Comparison of ENCODE assay signal across 24 mouse cellular contexts in the genomic region with DNA sequence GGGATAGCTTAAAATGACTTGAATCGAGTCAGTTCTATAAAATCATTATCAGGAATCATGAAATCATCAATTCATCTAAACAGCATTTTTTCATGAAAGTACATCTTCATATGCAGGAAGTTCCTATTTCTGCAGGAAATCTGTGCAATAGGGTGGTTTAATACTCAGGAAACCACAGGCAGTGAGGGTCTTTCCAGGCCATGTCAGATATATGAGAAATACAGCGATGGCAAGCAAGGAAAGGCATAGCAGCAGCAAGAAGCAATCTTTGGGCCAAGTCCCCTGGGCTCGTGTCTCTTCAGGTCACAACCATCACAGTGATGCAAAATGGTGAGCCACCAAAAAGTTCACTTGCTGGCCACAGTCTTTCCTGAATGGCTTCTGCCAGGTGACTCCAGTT. TPM values are rescaled to one million over a fixed set of nuclear protein-coding genes. Genes with fewer than 3 reads are reported as not detected.
DNase-seq lines count a peak whose midpoint lies in the region; ATAC-seq lines count a peak whose summit lies in the region.
"Had no signal": no experiment of that assay in that cellular context is flagged by ENCODE, and none has a peak within 500 bp of the region (broad histone marks: within the 10 kb centered on the region; RNA-seq: fewer than 3 reads in every experiment).

No protein-coding gene starts in this region.

- no peak overlapping the region for H3K4me3 ChIP-seq in limb, embryonic 10.5 days
- H3K4me3 ChIP-seq: embryonic facial prominence, embryonic 13.5 days; embryonic facial prominence, embryonic 15.5 days; erythroblast, embryonic 14.5 days; forebrain, embryonic 10.5 days; forebrain, embryonic 12.5 days had no signal

- no peaks in the 10 kb centered on the region for H3K9me3 ChIP-seq in limb, embryonic 10.5 days (replicated peaks)
- H3K9me3 ChIP-seq: embryonic facial prominence, embryonic 13.5 days; embryonic facial prominence, embryonic 15.5 days; forebrain, embryonic 10.5 days; forebrain, embryonic 12.5 days had no signal

- H3K36me3 ChIP-seq in limb, embryonic 10.5 days = no peaks in the 10 kb centered on the region
- H3K36me3 ChIP-seq: embryonic facial prominence, embryonic 13.5 days; embryonic facial prominence, embryonic 15.5 days; forebrain, embryonic 10.5 days; forebrain, embryonic 12.5 days had no signal

- peak; percentile 14 for DNase-seq in 416B (ENCODE audit: low read depth)
- DNase-seq in limb, embryonic 10.5 days (ENCODE audit: low spot score) = no peak
- DNase-seq in gastrocnemius, adult 8-10 months (ENCODE audit: low spot score in 2 of 2) = no peak
- DNase-seq: adrenal gland, adult 2 months; adrenal gland, postnatal 14 days; adrenal gland, postnatal 36 days; cerebellum, adult 11-12 months; cerebellum, adult 2 months; cerebellum, adult 9-10 months; cerebellum, postnatal 10 days; cerebellum, postnatal 25 days; embryo, embryonic 11 days had no signal

- ATAC-seq in granulocyte monocyte progenitor cell, adult 5-6 weeks (replicated peaks; ENCODE audit: poor library complexity, severe bottlenecking) = peak; percentile 81
- peak; percentile 60 for ATAC-seq in megakaryocyte progenitor cell, adult 5-6 weeks (replicated peaks; ENCODE audit: poor library complexity)
- ATAC-seq: forebrain, embryonic 14.5 days; forebrain, embryonic 16.5 days had no signal

- no peak overlapping the region for H3K27ac ChIP-seq in limb, embryonic 10.5 days
- H3K27ac ChIP-seq: embryonic facial prominence, embryonic 13.5 days; embryonic facial prominence, embryonic 15.5 days; forebrain, embryonic 10.5 days; forebrain, embryonic 12.5 days had no signal

- no peaks in the 10 kb centered on the region for H3K4me1 ChIP-seq in limb, embryonic 10.5 days
- H3K4me1 ChIP-seq: embryonic facial prominence, embryonic 13.5 days; embryonic facial prominence, embryonic 15.5 days; forebrain, embryonic 12.5 days had no signal

- no peaks in the 10 kb centered on the region for H3K27me3 ChIP-seq in limb, embryonic 10.5 days (ENCODE audit: low read depth, poor library complexity, severe bottlenecking)
- H3K27me3 ChIP-seq: embryonic facial prominence, embryonic 13.5 days; embryonic facial prominence, embryonic 15.5 days; forebrain, embryonic 12.5 days had no signal

- 90% methylated on average over 3 of the region's 3 CpGs for WGBS in limb, embryonic 10.5 days

RNA-seq across cellular contexts. Expression of a gene that starts 13.6 kb away (rescaled TPM):
- total RNA-seq in granulocyte monocyte progenitor cell, adult 5-6 weeks (2014; fragmentation: Nextera tagmentation) = not detected in 2 replicates
- not detected in 2 replicates for total RNA-seq in granulocyte monocyte progenitor cell, adult 5-6 weeks (2017)
- not detected in 2 replicates for total RNA-seq in megakaryocyte progenitor cell, adult 5-6 weeks (2015)
- not detected in 2 replicates for total RNA-seq in megakaryocyte progenitor cell, adult 5-6 weeks (2017)
- polyA plus RNA-seq in limb, embryonic 10.5 days (2016; fragmentation: Nextera tagmentation; extraction: Ambion mirVana) = 0.16 TPM in 1 of 2 replicates, not detected in the other
- 10 to 100 TPM; 49.1 to 54.8 (median 53.1) TPM for total RNA-seq in gastrocnemius, adult 8-10 months (2022)
- total RNA-seq: adrenal gland, adult 2 months; adrenal gland, postnatal 14 days; adrenal gland, postnatal 36 days; ES-E14; MEL had no signal
- polyA plus RNA-seq: erythroblast, embryonic 14.5 days; forebrain, embryonic 10.5 days; forebrain, embryonic 14.5 days; forebrain, embryonic 16.5 days had no signal

RNA-seq across cellular contexts. Expression of a gene that starts 44.1 kb away (rescaled TPM):
- total RNA-seq in granulocyte monocyte progenitor cell, adult 5-6 weeks (2014; fragmentation: Nextera tagmentation) = not detected in 2 replicates
- not detected in 2 replicates for total RNA-seq in granulocyte monocyte progenitor cell, adult 5-6 weeks (2017)
- 0.05 TPM in 1 of 2 replicates, not detected in the other for total RNA-seq in megakaryocyte progenitor cell, adult 5-6 weeks (2015)
- 0.04 TPM in 1 of 2 replicates, not detected in the other for total RNA-seq in megakaryocyte progenitor cell, adult 5-6 weeks (2017)
- polyA plus RNA-seq in limb, embryonic 10.5 days (2016; fragmentation: Nextera tagmentation; extraction: Ambion mirVana) = 0.09 and 0.13 TPM in 2 replicates
- total RNA-seq in gastrocnemius, adult 8-10 months (2022) = 1 to 10 TPM in 3 of 4 experiments, not detected in 1; 1.2 to 2.4 (median 2.4) TPM
- total RNA-seq: MEL had no signal
- polyA plus RNA-seq: erythroblast, embryonic 14.5 days had no signal

RNA-seq across cellular contexts. Expression of a gene that starts 57.9 kb away (rescaled TPM):
- not detected in 2 replicates for total RNA-seq in granulocyte monocyte progenitor cell, adult 5-6 weeks (2014; fragmentation: Nextera tagmentation)
- not detected in 2 replicates for total RNA-seq in granulocyte monocyte progenitor cell, adult 5-6 weeks (2017)
- not detected in 2 replicates for total RNA-seq in megakaryocyte progenitor cell, adult 5-6 weeks (2015)
- not detected in 2 replicates for total RNA-seq in megakaryocyte progenitor cell, adult 5-6 weeks (2017)
- 2.0 and 2.4 TPM in 2 replicates for polyA plus RNA-seq in limb, embryonic 10.5 days (2016; fragmentation: Nextera tagmentation; extraction: Ambion mirVana)
- under 1 TPM in 3 of 4 experiments, not detected in 1; 0.27 to 0.40 (median 0.31) TPM for total RNA-seq in gastrocnemius, adult 8-10 months (2022)
- total RNA-seq: MEL had no signal
- polyA plus RNA-seq: C2C12; erythroblast, embryonic 14.5 days; forebrain, embryonic 16.5 days had no signal

Comparison
In these comparisons a context has a peak if more than half of its experiments do, and no peak if none do; other contexts are left out.
1. RNA of a gene that starts 13.6 kb away (total RNA-seq): 49.1 to 54.8 TPM in gastrocnemius, adult 8-10 months; not detected in granulocyte monocyte progenitor cell, adult 5-6 weeks and not detected in megakaryocyte progenitor cell, adult 5-6 weeks; every median in the first group is over 10 times any median in the second.